Mouse (Mus musculus) E14TG2a.4 (cell line): ENCODE data around the gene Narfl.

Experiments
- CTCF ChIP-seq: conservative IDR thresholded peaks from 2 replicates; pipeline ENCODE4 v1.5.1; 2014; ENCODE audit warnings: low read length
- NANOG ChIP-seq: IDR thresholded peaks from 2 replicates; pipeline ENCODE4 v1.6.1; 2014; ENCODE audit warnings: borderline replicate concordance, low read length, mixed read lengths
- POU5F1 ChIP-seq: IDR thresholded peaks from 2 replicates; pipeline ENCODE4 v1.6.1; 2014; ENCODE audit warnings: low read length, borderline replicate concordance

DNA sequence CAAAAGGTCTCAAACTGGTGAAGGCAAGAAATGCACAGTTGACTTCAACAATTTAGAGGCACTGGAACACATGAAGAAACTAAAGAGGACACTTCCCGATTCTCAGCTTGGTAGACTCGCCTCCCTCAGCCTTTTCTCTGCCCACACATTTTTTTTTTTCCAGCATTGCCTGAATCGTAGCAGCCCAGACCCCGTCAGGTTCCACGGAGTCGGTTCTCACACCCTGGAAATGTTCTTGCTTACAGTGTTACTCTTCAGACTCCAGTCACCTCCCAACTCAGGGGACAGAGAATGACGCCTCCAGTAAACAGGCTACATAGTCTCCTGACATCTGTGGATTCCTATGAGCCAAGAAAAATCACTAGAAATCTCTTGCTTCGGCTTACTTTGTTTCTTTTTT, 13.4 kb upstream of the Narfl start:
- TF ChIP-seq CTCF (no peak), NANOG (no peak), POU5F1 (no peak)
